Mouse (Mus musculus) lung, postnatal 0 days (tissue): ENCODE results near the gene Abhd12. TPM values are rescaled to one million over a fixed set of nuclear protein-coding genes. Genes with fewer than 3 reads are reported as not detected.

ENCODE experiments used
- ATAC-seq: fragments of 200-750 bp; cut with Nextera tagmentation; 2 replicates; pipeline ENCODE4 v1.8.0; 2017; ENCODE audit warnings: moderate library complexity
- DNase-seq: peaks from one replicate; pipeline ENCODE4 v3.0.0-alpha.2; 2016; ENCODE audit warnings: low spot score
- H3K27ac ChIP-seq: fragments of 300-500 bp; sonication (generic); 2 replicates; pipeline ENCODE4 v1.5.1; 2014; ENCODE audit warnings: antibody characterized with exemption, mild to moderate bottlenecking, low read length, mixed read lengths
- H3K27me3 ChIP-seq: fragments of 300-500 bp; sonication (generic); replicated peaks from 2 replicates; pipeline ENCODE4 v1.6.1; 2014; ENCODE audit warnings: low read length, mixed read lengths; ENCODE audit not compliant: insufficient read depth
- H3K36me3 ChIP-seq: fragments of 300-500 bp; sonication (generic); 2 replicates; pipeline ENCODE4 v1.6.1; 2014; ENCODE audit warnings: low read length, mixed read lengths; ENCODE audit not compliant: insufficient read depth
- H3K4me1 ChIP-seq: fragments of 300-500 bp; sonication (generic); 2 replicates; pipeline ENCODE4 v1.6.1; 2014; ENCODE audit warnings: antibody characterized with exemption, low read depth, low read length, mixed read lengths; ENCODE audit not compliant: insufficient read depth
- H3K4me2 ChIP-seq: fragments of 300-500 bp; sonication (generic); replicated peaks from 2 replicates; pipeline ENCODE4 v1.6.1; 2014; ENCODE audit warnings: low read depth, mild to moderate bottlenecking, low read length, moderate library complexity, mixed read lengths
- H3K4me3 ChIP-seq: fragments of 300-500 bp; sonication (generic); 2 replicates; pipeline ENCODE4 v1.5.1; 2014; ENCODE audit warnings: low read depth, low read length
- H3K9ac ChIP-seq: fragments of 300-500 bp; sonication (generic); replicated peaks from 2 replicates; pipeline ENCODE4 v1.6.1; 2014; ENCODE audit warnings: low read depth, mild to moderate bottlenecking
- H3K9me3 ChIP-seq: fragments of 300-500 bp; sonication (generic); 2 replicates; pipeline ENCODE4 v1.6.1; 2016; ENCODE audit warnings: low read length, mixed read lengths
- CTCF ChIP-seq: IDR thresholded peaks from 2 replicates; pipeline ENCODE4 v1.5.1; 2016; ENCODE audit warnings: antibody characterized with exemption, mild to moderate bottlenecking
- EP300 ChIP-seq: IDR thresholded peaks from 2 replicates; pipeline ENCODE4 v1.6.1; 2016; ENCODE audit warnings: antibody characterized with exemption, mild to moderate bottlenecking, control low read depth
- WGBS: fragments of 180-500 bp; shearing (Covaris S2); extraction: QIAGEN DNeasy Blood & Tissue Kit; methylation state at CpG from one replicate; pipeline ENCODE4 v1.1.7; 2014; 5-methylcytosine and 5-hydroxymethylcytosine counted together
- polyA plus RNA-seq: library from polyadenylated mRNA; unstranded; fragments of >200 nt; fragmentation: Nextera tagmentation; extraction: Ambion mirVana; gene quantifications from 2 replicates; pipeline ENCODE4 v1.2.1, GENCODE M21; 2015

The Abhd12 gene
- polyA plus RNA-seq, 1 experiment from 2014 or later = 56.5 TPM

- no peak for DNase-seq
- Histone ChIP-seq H3K4me2 (no peak overlapping the region), H3K36me3 (no peaks in the 10 kb centered on the region), H3K4me1 (no peaks in the 10 kb centered on the region), H3K27ac (no peak overlapping the region), H3K9ac (no peak overlapping the region), H3K27me3 (no peaks in the 10 kb centered on the region), H3K4me3 (no peak overlapping the region), H3K9me3 (no peaks in the 10 kb centered on the region)
- TF ChIP-seq EP300 (no peak), CTCF (no peak)
- ATAC-seq = no peak
- 90% methylated on average over 8 of the region's 8 CpGs for WGBS
Observed at GRCm38 (mm10) chr2:150884075-150884778, 20.3 kb downstream of the Abhd12 start.

- Histone ChIP-seq H3K36me3 (no peaks in the 10 kb centered on the region), H3K9ac (no peak overlapping the region), H3K9me3 (no peaks in the 10 kb centered on the region), H3K27ac (no peak overlapping the region), H3K4me2 (no peak overlapping the region), H3K4me3 (no peak overlapping the region), H3K4me1 (no peaks in the 10 kb centered on the region), H3K27me3 (no peaks in the 10 kb centered on the region)
- TF ChIP-seq CTCF (no peak), EP300 (no peak)
- 74% methylated on average over 4 of the region's 4 CpGs for WGBS
- DNase-seq (no peak), ATAC-seq (no peak)
Observed at GRCm38 (mm10) chr2:150877561-150877960, 27.0 kb downstream of the Abhd12 start.

- Histone ChIP-seq H3K27ac (no peak overlapping the region), H3K36me3 (no peaks in the 10 kb centered on the region), H3K4me1 (no peaks in the 10 kb centered on the region), H3K9me3 (no peaks in the 10 kb centered on the region), H3K27me3 (no peaks in the 10 kb centered on the region), H3K9ac (no peak overlapping the region), H3K4me3 (no peak overlapping the region), H3K4me2 (no peak overlapping the region)
- ATAC-seq (no peak), DNase-seq (no peak)
- 97% methylated on average over 1 of the region's 1 CpGs for WGBS
- TF ChIP-seq CTCF = no peak
- no peak for TF ChIP-seq EP300
Observed at GRCm38 (mm10) chr2:150875226-150875625, 29.3 kb downstream of the Abhd12 start.

- no peak overlapping the region for H3K4me2 ChIP-seq
- no peak for DNase-seq
- H3K9me3 ChIP-seq = no peaks in the 10 kb centered on the region
- ATAC-seq = no peak
- no peaks in the 10 kb centered on the region for H3K4me1 ChIP-seq
- no peak overlapping the region for H3K9ac ChIP-seq
- H3K27me3 ChIP-seq = no peaks in the 10 kb centered on the region
- no peak overlapping the region for H3K4me3 ChIP-seq
- H3K36me3 ChIP-seq = no peaks in the 10 kb centered on the region
- H3K27ac ChIP-seq = no peak overlapping the region
- TF ChIP-seq CTCF (no peak), EP300 (no peak)
- 86% methylated on average over 1 of the region's 1 CpGs for WGBS
Observed at GRCm38 (mm10) chr2:150874508-150874907, 30.0 kb downstream of the Abhd12 start.

GRCm38 (mm10) chr2:150869446-150869845, 35.1 kb downstream of the Abhd12 start:
- DNase-seq (no peak), ATAC-seq (no peak)
- Histone ChIP-seq H3K4me1 (no peaks in the 10 kb centered on the region), H3K9me3 (no peaks in the 10 kb centered on the region), H3K4me2 (no peak overlapping the region), H3K27ac (no peak overlapping the region), H3K9ac (no peak overlapping the region), H3K36me3 (no peaks in the 10 kb centered on the region), H3K27me3 (no peaks in the 10 kb centered on the region), H3K4me3 (no peak overlapping the region)
- TF ChIP-seq EP300 (no peak), CTCF (no peak)
- 78% methylated on average over 1 of the region's 1 CpGs for WGBS

GRCm38 (mm10) chr2:150867021-150867420, 37.5 kb downstream of the Abhd12 start:
- Histone ChIP-seq H3K9ac (no peak overlapping the region), H3K36me3 (no peaks in the 10 kb centered on the region), H3K4me2 (no peak overlapping the region), H3K4me3 (no peak overlapping the region), H3K27ac (no peak overlapping the region), H3K4me1 (no peaks in the 10 kb centered on the region), H3K9me3 (no peaks in the 10 kb centered on the region), H3K27me3 (no peaks in the 10 kb centered on the region)
- 94% methylated on average over 2 of the region's 2 CpGs for WGBS
- no peak for DNase-seq
- TF ChIP-seq CTCF = no peak
- TF ChIP-seq EP300 = no peak
- ATAC-seq = no peak
